Mouse (Mus musculus) kidney, postnatal 10 days (tissue): ENCODE measurements around the gene Aprt.
"Not testable (repeated sequence)": the region's sequence is repeated elsewhere in the genome, so short reads cannot be mapped to it uniquely, and the experiment has no call there.

Experiments used
- DNase-seq: peaks from one replicate; pipeline ENCODE4 v3.0.0; 2021; ENCODE audit warnings: mixed read lengths

Gene Aprt

GRCm38 (mm10) chr8:122585411-122585891, 8.7 kb upstream of the Aprt start:
- DNase-seq, result no peak

DNA sequence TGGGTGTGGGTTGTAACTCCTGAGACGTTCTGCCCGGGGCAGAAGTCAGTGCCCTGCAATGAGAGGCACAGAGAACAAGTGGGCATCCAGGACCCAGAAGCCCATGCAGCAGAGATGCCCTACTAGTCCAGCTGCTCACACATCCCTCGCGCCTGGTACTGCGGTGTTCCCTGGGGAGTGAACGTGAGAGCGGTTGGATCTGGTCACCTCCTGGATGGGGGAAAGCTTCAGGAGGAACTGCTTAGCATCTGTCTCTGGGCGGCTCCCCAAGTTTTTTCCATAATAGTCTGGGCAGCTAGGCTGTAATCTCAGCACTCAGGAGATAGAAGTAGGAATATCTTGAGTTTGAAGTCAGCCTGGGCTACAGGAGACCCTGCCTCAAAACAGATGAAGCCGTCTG, 8.3 kb upstream of the Aprt start:
- DNase-seq, result no peak

DNA sequence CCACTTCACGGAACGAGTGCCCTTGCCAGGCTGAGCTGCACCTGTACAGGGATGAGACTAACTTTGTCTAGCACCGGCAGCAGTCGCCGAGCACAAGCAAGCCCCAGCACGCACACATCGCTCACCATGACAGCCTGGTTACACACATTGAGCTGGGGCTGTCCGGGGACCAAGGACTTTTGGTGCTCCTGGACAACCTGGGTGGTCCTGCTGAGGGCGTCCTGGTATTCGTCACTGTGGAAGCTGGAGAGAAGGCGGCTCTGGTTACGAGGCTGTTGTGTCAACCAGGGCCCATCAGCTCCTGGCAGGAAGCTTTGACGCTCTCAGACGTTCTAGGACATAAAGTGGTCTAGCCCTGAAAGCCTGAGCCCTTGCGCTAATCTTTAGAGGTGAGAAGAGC, 4.2 kb upstream of the Aprt start:
- no peak for DNase-seq

GRCm38 (mm10) chr8:122579196-122579595, 2.5 kb upstream of the Aprt start:
- peak; percentile 41 for DNase-seq

DNA sequence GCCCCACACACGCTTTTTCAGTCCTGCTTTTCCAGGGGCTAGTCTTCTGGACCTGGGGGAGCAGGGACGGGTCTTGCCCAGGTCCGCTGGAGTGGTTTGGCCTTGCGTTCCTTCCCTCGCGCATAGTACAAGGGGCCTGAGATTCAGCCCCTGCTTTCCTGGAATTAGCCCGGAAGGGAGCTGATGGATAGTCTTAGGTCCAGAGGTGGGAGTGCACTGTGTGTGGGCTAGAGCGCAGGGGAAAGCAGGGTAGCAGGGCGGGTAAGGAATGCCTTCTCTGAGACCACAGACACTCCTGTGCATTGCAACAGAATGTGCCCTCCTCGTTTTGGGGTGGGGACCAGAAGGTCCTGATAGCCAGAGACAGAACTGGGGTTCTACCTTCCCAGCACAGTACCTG, 407 bp upstream of the Aprt start:
- DNase-seq, result no peak

DNA sequence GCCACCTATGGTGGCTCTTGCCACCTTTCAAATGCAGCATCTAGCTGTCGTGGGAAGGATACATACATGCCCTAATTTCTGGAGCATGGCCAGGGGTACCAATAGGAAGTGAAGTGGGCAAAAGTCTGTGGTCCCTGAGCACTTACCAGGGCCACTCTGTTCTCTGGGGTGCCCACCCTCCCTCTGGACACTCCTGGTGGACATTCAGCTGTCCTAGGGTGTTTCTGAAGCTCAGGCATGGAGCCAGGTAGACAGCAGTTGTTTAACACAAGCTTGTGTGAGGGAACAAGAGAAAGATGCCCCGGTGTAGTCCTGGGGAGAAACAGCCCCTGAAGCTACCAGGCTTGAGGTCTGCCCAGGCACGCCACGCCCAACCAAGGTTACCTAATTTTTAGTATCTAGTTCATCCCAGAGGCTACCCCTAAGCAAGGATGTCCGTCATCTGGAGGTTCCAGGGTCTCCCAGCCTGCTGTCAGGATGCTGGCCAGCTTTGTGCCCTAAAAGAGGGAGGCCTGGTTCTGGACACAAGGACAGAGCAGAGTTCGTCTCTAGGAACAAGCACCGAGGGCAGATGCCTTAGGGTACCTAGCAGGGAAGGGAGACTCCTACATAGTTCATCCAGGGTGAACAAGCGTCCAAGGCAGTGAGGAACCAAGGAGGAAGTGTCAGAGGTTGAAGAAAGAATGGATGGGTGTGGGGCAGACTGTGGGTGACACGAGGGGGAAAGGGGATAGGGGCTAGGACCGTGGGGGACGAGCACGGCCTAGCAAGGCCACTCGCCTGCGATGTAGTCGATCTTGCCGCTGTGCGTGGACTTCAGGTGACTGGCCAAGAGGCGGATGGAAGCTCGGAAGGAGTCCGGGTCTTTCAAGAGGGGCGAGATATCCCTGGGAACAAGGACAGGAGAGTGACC, 718 bp downstream of the Aprt start:
- DNase-seq, result no peak

- DNase-seq, result no peak
These were observed 1.4 kb downstream of the Aprt start for GRCm38 (mm10) chr8:122575286-122575685.

DNA sequence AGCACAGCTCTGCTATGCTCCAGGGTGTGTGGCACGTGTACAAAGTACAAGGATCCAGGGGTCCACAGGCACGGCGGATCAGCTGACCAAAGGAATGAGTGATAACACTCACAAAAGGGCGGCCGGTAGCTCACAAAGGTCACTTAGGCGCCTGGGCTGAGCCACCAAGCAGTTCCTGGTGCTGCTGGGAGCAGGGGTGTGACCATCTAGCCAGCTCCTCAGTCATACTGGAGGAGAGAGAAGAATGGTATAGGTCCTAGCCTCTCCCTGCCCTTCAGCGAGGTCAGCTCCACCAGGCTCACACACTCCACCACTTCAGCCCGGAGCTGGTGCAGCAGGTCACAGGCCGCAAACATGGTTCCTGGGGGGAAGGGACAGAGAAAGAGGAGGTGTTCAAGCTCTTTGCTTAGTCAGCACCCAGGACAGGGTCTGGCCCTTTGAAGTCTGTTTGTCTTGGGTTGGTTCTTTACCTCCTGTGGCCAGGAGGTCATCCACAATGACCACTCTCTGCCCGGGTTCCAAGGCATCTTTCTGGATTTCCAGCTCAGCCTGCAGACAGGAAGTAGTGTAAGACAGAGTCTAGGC, 1.9 kb downstream of the Aprt start:
- DNase-seq, result no peak

- no peak for DNase-seq
These were observed 2.4 kb downstream of the Aprt start for GRCm38 (mm10) chr8:122574264-122574663.

DNA sequence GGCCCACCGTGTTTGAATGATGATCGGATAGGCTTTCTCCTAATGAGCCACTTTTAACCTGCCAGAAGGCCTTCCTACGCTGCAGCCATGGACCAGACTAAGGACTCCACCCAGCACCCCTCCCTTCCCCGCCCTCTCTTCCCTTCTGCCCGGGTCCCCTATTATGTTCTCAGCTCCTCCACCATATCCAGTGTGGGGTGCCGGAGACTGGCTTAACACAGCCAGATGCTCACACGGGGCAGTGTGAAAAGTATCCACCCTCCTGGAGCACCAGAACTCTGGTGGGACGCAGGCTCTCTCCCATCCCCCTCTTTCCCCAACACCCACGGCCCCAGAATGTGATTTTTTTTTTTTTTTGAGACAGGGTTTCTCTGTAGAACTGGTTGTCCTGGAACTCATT, 3.1 kb downstream of the Aprt start:
- DNase-seq, result no peak

- DNase-seq, result not testable (repeated sequence)
These were observed 3.5 kb downstream of the Aprt start for GRCm38 (mm10) chr8:122573176-122573575.

GRCm38 (mm10) chr8:122572751-122573150, 4.0 kb downstream of the Aprt start:
- no peak for DNase-seq

- no peak for DNase-seq
These were observed 4.9 kb downstream of the Aprt start for GRCm38 (mm10) chr8:122571750-122572267.

DNA sequence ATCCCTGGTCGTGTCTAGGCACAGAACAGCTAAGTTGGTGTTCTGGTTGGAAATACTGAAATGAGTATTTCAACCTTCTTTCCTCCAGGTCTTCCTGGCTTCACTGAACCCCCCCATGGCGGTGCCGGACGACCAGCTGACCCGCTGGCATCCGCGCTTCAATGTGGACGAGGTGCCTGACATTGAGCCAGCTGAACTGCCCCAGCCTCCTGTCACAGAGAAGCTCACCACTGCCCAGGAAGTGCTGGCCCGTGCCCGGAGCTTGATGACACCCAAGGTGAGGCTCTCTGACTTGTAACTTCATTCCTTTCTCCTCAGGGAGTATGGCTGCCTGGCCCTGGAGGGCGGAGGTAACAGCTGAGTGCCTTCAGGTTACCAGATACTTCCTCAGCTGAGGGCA, 5.6 kb downstream of the Aprt start:
- DNase-seq, result no peak

DNA sequence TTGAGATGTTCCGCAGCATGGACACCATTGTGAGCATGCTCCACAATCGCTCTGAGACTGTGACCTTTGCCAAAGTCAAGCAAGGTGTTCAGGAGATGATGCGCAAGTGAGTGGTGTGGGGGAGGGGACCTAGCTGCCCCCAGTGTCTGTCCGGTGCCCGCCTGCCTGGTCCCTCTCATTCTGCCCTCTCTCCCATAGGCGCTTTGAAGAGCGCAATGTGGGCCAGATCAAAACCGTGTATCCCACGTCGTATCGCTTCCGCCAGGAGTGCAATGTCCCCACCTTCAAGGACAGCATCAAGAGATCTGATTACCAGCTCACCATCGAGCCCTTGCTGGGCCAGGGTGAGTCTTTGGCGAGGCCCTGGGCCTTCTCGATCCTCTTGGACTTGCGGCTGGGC, 6.7 kb downstream of the Aprt start:
- no peak for DNase-seq

GRCm38 (mm10) chr8:122569329-122569728, 7.4 kb downstream of the Aprt start:
- no peak for DNase-seq

- DNase-seq, result no peak
These were observed 7.8 kb downstream of the Aprt start for GRCm38 (mm10) chr8:122568881-122569309.

DNA sequence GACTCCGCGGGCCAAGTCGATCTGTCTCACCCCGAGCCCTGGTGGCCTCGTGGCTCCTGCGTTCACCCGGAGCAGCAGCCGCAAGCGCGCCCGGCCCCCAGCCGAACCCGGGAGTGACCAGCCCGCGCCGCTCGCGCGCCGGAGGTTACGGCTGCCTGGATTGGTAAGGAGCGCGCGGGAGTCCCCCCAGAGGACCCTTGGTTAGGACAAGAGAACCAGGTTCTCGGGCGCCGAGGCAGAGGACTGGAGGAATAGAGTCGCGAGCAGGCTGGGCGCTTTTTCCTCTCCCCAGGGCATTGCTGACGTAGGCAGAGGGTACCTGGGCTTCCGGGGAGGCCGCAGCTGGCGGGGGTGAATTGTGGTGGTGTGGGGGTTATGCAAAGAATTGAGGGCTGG, 8.6 kb downstream of the Aprt start:
- DNase-seq, result no peak

- peak; percentile 97 for DNase-seq
These were observed 9.2 kb downstream of the Aprt start, which contains the start of gene Cdt1 for GRCm38 (mm10) chr8:122567361-122568108. Cdt1 (plus strand) TSS chr8:122568015.

GRCm38 (mm10) chr8:122566766-122567165, 9.9 kb downstream of the Aprt start:
- no peak for DNase-seq

DNA sequence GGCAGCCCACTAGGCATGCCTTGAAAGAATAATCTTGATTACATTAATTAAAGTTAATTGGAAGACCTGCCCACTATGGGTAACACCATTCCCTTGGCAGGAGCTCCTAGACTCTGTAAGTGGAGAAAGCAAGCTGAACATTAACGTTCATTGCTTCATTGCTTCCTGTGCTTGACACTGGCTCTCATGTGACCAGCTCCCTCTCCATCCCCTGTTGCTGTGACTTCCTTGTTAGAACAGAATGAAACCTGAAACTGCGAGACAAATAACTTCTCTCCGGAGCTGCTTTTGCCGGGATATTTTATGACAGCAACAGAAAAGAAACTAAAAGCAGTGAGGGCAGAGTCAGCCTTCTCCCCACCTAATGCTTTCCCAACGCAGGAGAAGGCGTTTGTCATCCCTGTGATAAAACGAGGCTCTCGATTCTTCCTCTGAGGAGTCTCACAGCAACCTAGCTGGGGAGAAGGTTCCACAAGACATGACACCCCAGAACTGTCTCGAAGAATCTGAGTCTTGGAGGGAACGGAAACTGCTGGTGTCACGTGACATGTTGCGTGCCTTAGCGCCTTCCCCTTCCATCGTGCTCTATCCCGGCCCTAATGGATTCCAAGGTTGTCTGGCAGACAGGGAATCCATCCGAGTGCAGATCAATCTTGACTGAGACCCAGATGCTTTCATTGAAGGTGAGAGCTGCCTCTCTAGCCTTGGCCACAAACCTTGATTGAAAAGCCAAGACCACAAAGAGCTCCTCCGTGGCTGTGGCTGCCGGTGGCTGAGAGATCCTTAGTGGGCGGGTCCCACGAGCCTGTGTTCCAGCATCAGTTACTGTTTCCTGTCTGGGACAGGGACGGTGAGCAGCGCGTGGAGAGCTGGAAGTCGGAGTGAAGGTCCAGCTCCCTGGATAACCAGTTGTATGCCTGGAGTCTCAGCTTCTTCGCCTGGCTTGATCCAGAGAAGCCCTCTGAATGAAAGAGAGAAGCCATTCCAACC, 12.1 kb downstream of the Aprt start:
- no peak for DNase-seq

DNA sequence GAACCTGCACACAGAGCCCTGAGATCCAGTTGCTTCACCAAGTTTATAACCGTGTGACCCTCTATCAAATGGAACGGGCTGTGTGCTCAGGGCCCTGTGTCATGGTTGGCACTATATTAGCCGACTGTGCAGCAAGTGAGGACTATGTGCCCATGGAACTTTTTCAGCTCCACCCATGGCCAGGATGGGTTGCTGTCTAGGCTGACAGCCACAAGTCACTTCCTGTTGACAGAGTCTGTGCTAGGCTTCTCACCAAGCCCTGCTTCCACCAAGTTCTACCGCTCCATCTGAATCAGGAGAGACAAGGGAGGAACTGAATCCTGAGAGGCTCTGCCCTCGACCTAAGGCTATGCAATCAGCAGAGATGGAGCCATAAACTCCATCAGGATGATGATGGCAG, 15.5 kb downstream of the Aprt start:
- DNase-seq, result no peak
